Mouse (Mus musculus) CH12.LX (cell line): ENCODE data around the gene Sod3. TPM values are rescaled to one million over a fixed set of nuclear protein-coding genes. Genes with fewer than 3 reads are reported as not detected.

Experiments
- DNase-seq: peaks from one replicate; pipeline ENCODE4 v3.0.0-alpha.2; 2013; ENCODE audit errors: extremely low read depth
- H3K27ac ChIP-seq: 2 replicates; pipeline ENCODE4 v1.5.1; 2012; ENCODE audit warnings: low read depth, mild to moderate bottlenecking, control low read depth, moderate library complexity; ENCODE audit not compliant: insufficient read depth
- H3K27me3 ChIP-seq: replicated peaks from 2 replicates; pipeline ENCODE3; 2012; ENCODE audit warnings: inconsistent platforms
- H3K36me3 ChIP-seq, 2 experiments: replicated peaks in 1 of 2; 2 replicates each; pipeline versions ENCODE3 to v1.6.1; 2012; ENCODE audit warnings: inconsistent platforms in 1 of 2, low read length in 1 of 2, mild to moderate bottlenecking in 1 of 2, mixed read lengths in 1 of 2, moderate library complexity in 1 of 2; ENCODE audit not compliant: control insufficient read depth in 1 of 2, insufficient read depth in 1 of 2
- H3K4me1 ChIP-seq, 2 experiments: 2 replicates each; pipeline ENCODE4 v1.6.1; 2012; ENCODE audit warnings: inconsistent platforms in 1 of 2, moderate library complexity in 1 of 2; ENCODE audit not compliant: insufficient read depth in 2 of 2, control insufficient read depth in 1 of 2
- H3K4me2 ChIP-seq: 2 replicates; pipeline ENCODE4 v1.6.1; 2012; ENCODE audit warnings: low read depth, mild to moderate bottlenecking, control low read depth; ENCODE audit not compliant: poor library complexity, insufficient read depth, severe bottlenecking
- H3K4me3 ChIP-seq, 3 experiments: fragments of 150-350 bp in 1 of 3; sonication (generic) in 1 of 3; replicated peaks in 1 of 3; 2 replicates each; pipeline versions ENCODE3 to v1.5.1; 2011 to 2012; ENCODE audit warnings: low read depth in 2 of 3, low read length in 2 of 3, mild to moderate bottlenecking in 2 of 3, moderate library complexity in 2 of 3, control low read depth in 1 of 3, improper control_type of control experiment in 1 of 3, inconsistent platforms in 1 of 3, mixed read lengths in 1 of 3; ENCODE audit not compliant: poor library complexity in 1 of 3
- H3K79me2 ChIP-seq: replicated peaks from 2 replicates; pipeline ENCODE4 v1.6.1; 2012; ENCODE audit warnings: mild to moderate bottlenecking, moderate library complexity; ENCODE audit not compliant: control insufficient read depth, poor library complexity, insufficient read depth, severe bottlenecking; ENCODE audit errors: extremely low read depth
- H3K9ac ChIP-seq: 2 replicates; pipeline ENCODE4 v1.6.1; 2012; ENCODE audit warnings: low read depth, mild to moderate bottlenecking, control low read depth, moderate library complexity; ENCODE audit not compliant: insufficient read depth
- H3K9me3 ChIP-seq: replicated peaks from 2 replicates; pipeline ENCODE3; 2012; ENCODE audit warnings: low read length, inconsistent platforms, mixed read lengths
- BHLHE40 ChIP-seq: IDR thresholded peaks from 2 replicates; pipeline ENCODE4 v1.6.1; 2011; ENCODE audit warnings: mild to moderate bottlenecking, low read depth, low read length, improper control_type of control experiment
- CHD2 ChIP-seq: IDR thresholded peaks from 2 replicates; pipeline ENCODE4 v1.6.1; 2011; ENCODE audit warnings: low read length, improper control_type of control experiment
- CTCF ChIP-seq, 2 experiments: IDR thresholded peaks in 1 of 2; conservative IDR thresholded peaks in 1 of 2; 2 replicates each; pipeline ENCODE4 v1.5.1; 2011 to 2012; ENCODE audit warnings: low read depth in 2 of 2, low read length in 2 of 2, improper control_type of control experiment in 1 of 2, inconsistent platforms in 1 of 2, mild to moderate bottlenecking in 1 of 2, moderate library complexity in 1 of 2
- E2F4 ChIP-seq: IDR thresholded peaks from 2 replicates; pipeline ENCODE4 v1.6.1; 2011; ENCODE audit warnings: low read depth, low read length, improper control_type of control experiment; ENCODE audit not compliant: insufficient replicate concordance
- ELF1 ChIP-seq: IDR thresholded peaks from 2 replicates; pipeline ENCODE4 v1.6.1; 2014; ENCODE audit warnings: low read depth, mild to moderate bottlenecking, inconsistent platforms, low read length, improper control_type of control experiment
- EP300 ChIP-seq: IDR thresholded peaks from 2 replicates; pipeline ENCODE4 v1.6.1; 2011; ENCODE audit warnings: low read length, improper control_type of control experiment
- ETS1 ChIP-seq: conservative IDR thresholded peaks from 2 replicates; pipeline ENCODE4 v1.6.1; 2012; ENCODE audit warnings: low read depth, mild to moderate bottlenecking, inconsistent platforms, low read length, improper control_type of control experiment, moderate library complexity
- GABPA ChIP-seq: IDR thresholded peaks from 2 replicates; pipeline ENCODE4 v1.6.1; 2012; ENCODE audit warnings: low read depth, low read length, improper control_type of control experiment, inconsistent platforms; ENCODE audit not compliant: insufficient replicate concordance
- HCFC1 ChIP-seq: IDR thresholded peaks from 2 replicates; pipeline ENCODE4 v1.6.1; 2012; ENCODE audit warnings: low read depth, mild to moderate bottlenecking, inconsistent platforms, low read length, improper control_type of control experiment
- IRF4 ChIP-seq: IDR thresholded peaks from 2 replicates; pipeline ENCODE4 v1.6.1; 2014; ENCODE audit warnings: low read depth, mild to moderate bottlenecking, inconsistent platforms, low read length, improper control_type of control experiment
- JUN ChIP-seq: IDR thresholded peaks from 2 replicates; pipeline ENCODE4 v1.6.1; 2011; ENCODE audit warnings: low read depth, mild to moderate bottlenecking, low read length, improper control_type of control experiment, moderate library complexity; ENCODE audit not compliant: insufficient read depth
- JUND ChIP-seq: conservative IDR thresholded peaks from 2 replicates; pipeline ENCODE4 v1.6.1; 2011; ENCODE audit warnings: low read depth, low read length, improper control_type of control experiment
- KAT2A ChIP-seq: IDR thresholded peaks from 2 replicates; pipeline ENCODE4 v1.6.1; 2012; ENCODE audit warnings: low read length, improper control_type of control experiment, inconsistent platforms; ENCODE audit not compliant: insufficient replicate concordance
- MAFK ChIP-seq: IDR thresholded peaks from 2 replicates; pipeline ENCODE4 v1.6.1; 2011; ENCODE audit warnings: low read length, improper control_type of control experiment; ENCODE audit not compliant: insufficient replicate concordance
- MAZ ChIP-seq: IDR thresholded peaks from 2 replicates; pipeline ENCODE4 v1.6.1; 2012; ENCODE audit warnings: low read depth, mild to moderate bottlenecking, inconsistent platforms, low read length, improper control_type of control experiment, moderate library complexity
- MEF2A ChIP-seq: IDR thresholded peaks from 2 replicates; pipeline ENCODE4 v1.6.1; 2014; ENCODE audit warnings: low read depth, mild to moderate bottlenecking, inconsistent platforms, low read length, improper control_type of control experiment, borderline replicate concordance
- MXI1 ChIP-seq: IDR thresholded peaks from 2 replicates; pipeline ENCODE4 v1.6.1; 2011; ENCODE audit warnings: mild to moderate bottlenecking, low read depth, low read length, improper control_type of control experiment
- MYC ChIP-seq: IDR thresholded peaks from 2 replicates; pipeline ENCODE4 v1.6.1; 2011; ENCODE audit warnings: low read depth, mild to moderate bottlenecking, improper control_type of control experiment, low read length
- PAX5 ChIP-seq: IDR thresholded peaks from 2 replicates; pipeline ENCODE4 v1.6.1; 2012; ENCODE audit warnings: low read length, inconsistent platforms, mixed read lengths
- POLR2A ChIP-seq: IDR thresholded peaks from 2 replicates; pipeline ENCODE4 v1.6.1; 2011; ENCODE audit warnings: low read depth, mild to moderate bottlenecking, improper control_type of control experiment, low read length
- POLR2AphosphoS2 ChIP-seq: IDR thresholded peaks from 2 replicates; pipeline ENCODE4 v1.6.1; 2011; ENCODE audit warnings: low read depth, low read length, improper control_type of control experiment
- RAD21 ChIP-seq: IDR thresholded peaks from 2 replicates; pipeline ENCODE4 v1.6.1; 2011; ENCODE audit warnings: low read depth, mild to moderate bottlenecking, low read length, improper control_type of control experiment, moderate library complexity
- SIN3A ChIP-seq: IDR thresholded peaks from 2 replicates; pipeline ENCODE4 v1.6.1; 2012; ENCODE audit warnings: low read length, improper control_type of control experiment, inconsistent platforms
- TBP ChIP-seq: conservative IDR thresholded peaks from 2 replicates; pipeline ENCODE4 v1.6.1; 2011; ENCODE audit warnings: low read depth, low read length, improper control_type of control experiment
- TCF12 ChIP-seq: IDR thresholded peaks from 2 replicates; pipeline ENCODE4 v1.6.1; 2014; ENCODE audit warnings: low read depth, mild to moderate bottlenecking, inconsistent platforms, low read length, improper control_type of control experiment
- UBTF ChIP-seq: IDR thresholded peaks from 2 replicates; pipeline ENCODE4 v1.6.1; 2012; ENCODE audit warnings: low read depth, mild to moderate bottlenecking, inconsistent platforms, low read length, improper control_type of control experiment, moderate library complexity
- USF1 ChIP-seq: IDR thresholded peaks from 2 replicates; pipeline ENCODE4 v1.6.1; 2014; ENCODE audit warnings: low read depth, mild to moderate bottlenecking, inconsistent platforms, low read length, improper control_type of control experiment
- USF2 ChIP-seq: conservative IDR thresholded peaks from 2 replicates; pipeline ENCODE4 v1.6.1; 2011; ENCODE audit warnings: low read depth, low read length, improper control_type of control experiment
- ZC3H11A ChIP-seq: IDR thresholded peaks from 2 replicates; pipeline ENCODE4 v1.6.1; 2012; ENCODE audit warnings: low read depth, mild to moderate bottlenecking, inconsistent platforms, low read length, improper control_type of control experiment
- ZKSCAN1 ChIP-seq: IDR thresholded peaks from 2 replicates; pipeline ENCODE4 v1.6.1; 2012; ENCODE audit warnings: low read depth, inconsistent platforms, low read length, improper control_type of control experiment, borderline replicate concordance
- ZMIZ1 ChIP-seq: IDR thresholded peaks from 2 replicates; pipeline ENCODE4 v1.6.1; 2012; ENCODE audit warnings: low read depth, mild to moderate bottlenecking, inconsistent platforms, low read length, improper control_type of control experiment
- dilution Hi-C: fragments of 300-500 bp; cut with MboI; formaldehyde crosslinking; loops from 2 replicates; pipeline ENCODE4 v1.14.3; 2020; ENCODE audit warnings: low sequenced_read_pairs; ENCODE audit not compliant: extremely low pct_unique_long_range_greater_than_20kb, extremely low pct_ligation_motif_present
- in situ Hi-C: fragments of 300-500 bp; cut with MboI; formaldehyde crosslinking; loops from 3 replicates; pipeline ENCODE4 v1.14.3; 2019; ENCODE audit warnings: low sequenced_read_pairs, low pct_ligation_motif_present, low pct_unique_long_range_greater_than_20kb, mixed read lengths
- polyA plus RNA-seq: library from polyadenylated mRNA; unstranded; fragments of >175 nt; gene quantifications from 2 replicates; pipeline ENCODE4 v1.2.1, GENCODE M21; 2012; ENCODE audit warnings: low read depth; ENCODE audit not compliant: insufficient read length
- total RNA-seq, 2 experiments: library from RNA; depleted of rRNA; stranded (reverse); fragments of 300-350 nt in 1 of 2; fragments of >200 nt in 1 of 2; gene quantifications; 2 replicates each; pipeline ENCODE4 v1.2.3; 2012 to 2014

Gene Sod3
- total and polyA plus RNA-seq, 3 experiments, result not detected

GRCm38 (mm10) chr5:52357175-52357754 is 6.3 kb upstream of the Sod3 start:
- no peak for TF ChIP-seq MEF2A
- no peak for TF ChIP-seq USF1
- no peak for TF ChIP-seq TCF12
- TF ChIP-seq TBP, result no peak
- TF ChIP-seq ELF1, result no peak
- TF ChIP-seq MXI1, result no peak
- no peak for TF ChIP-seq MAFK
- TF ChIP-seq BHLHE40, result no peak
- TF ChIP-seq KAT2A, result no peak
- no peak for TF ChIP-seq CTCF (conservative IDR thresholded peaks at IDR 0.05 in 1 of 2, IDR thresholded peaks at IDR 0.05 in 1 of 2; ENCODE audit: low read depth in 2 of 2, low read length in 2 of 2)
- no peak for TF ChIP-seq CHD2
- TF ChIP-seq USF2, result no peak
- TF ChIP-seq ZMIZ1, result no peak
- TF ChIP-seq POLR2A, result no peak
- no peak for TF ChIP-seq HCFC1
- TF ChIP-seq ZC3H11A, result no peak
- no peak for TF ChIP-seq UBTF
- TF ChIP-seq JUND, result no peak
- no peak for TF ChIP-seq MYC
- TF ChIP-seq, all 38 proteins: peak for 0

GRCm38 (mm10) chr5:52358120-52358519 is 5.5 kb upstream of the Sod3 start:
- no peak overlapping the region for H3K4me2 ChIP-seq
- TF ChIP-seq ZMIZ1 (no peak), IRF4 (no peak), ZKSCAN1 (no peak), CHD2 (no peak), BHLHE40 (no peak), PAX5 (no peak), MAFK (no peak), POLR2A (no peak), JUN (no peak), MYC (no peak), GABPA (no peak), SIN3A (no peak), ETS1 (no peak), RAD21 (no peak), MAZ (no peak), POLR2AphosphoS2 (no peak), USF2 (no peak), EP300 (no peak), E2F4 (no peak), UBTF (no peak)

More at GRCm38 (mm10) chr5:52357175-52357754, 6.3 kb upstream of the Sod3 start:
- dilution Hi-C loops, result no loop called here
- H3K79me2 ChIP-seq, result no peaks in the 10 kb centered on the region
- H3K4me3 ChIP-seq, result no peak overlapping the region
- no peak for DNase-seq
- no peaks in the 10 kb centered on the region for H3K9me3 ChIP-seq
- no peaks in the 10 kb centered on the region for H3K36me3 ChIP-seq
- no peak overlapping the region for H3K9ac ChIP-seq
- no peaks in the 10 kb centered on the region for H3K27me3 ChIP-seq
- in situ Hi-C loops, result no loop called here
- no peak overlapping the region for H3K27ac ChIP-seq
- H3K4me1 ChIP-seq, result peaks cover 0 to 12% of the 10 kb centered on the region in 2 experiments; a peak in 2 of 4 replicates
- no peak overlapping the region for H3K4me2 ChIP-seq

More at GRCm38 (mm10) chr5:52358120-52358519, 5.5 kb upstream of the Sod3 start:
- peaks cover 0 to 12% of the 10 kb centered on the region in 2 experiments; a peak in 2 of 4 replicates for H3K4me1 ChIP-seq
- H3K27ac ChIP-seq, result no peak overlapping the region
- no peaks in the 10 kb centered on the region for H3K27me3 ChIP-seq
- no peak for DNase-seq
- in situ Hi-C loops (no loop called here), dilution Hi-C loops (no loop called here)
- no peaks in the 10 kb centered on the region for H3K79me2 ChIP-seq
- no peaks in the 10 kb centered on the region for H3K36me3 ChIP-seq
- H3K4me3 ChIP-seq, result no peak overlapping the region
- H3K9ac ChIP-seq, result no peak overlapping the region
- H3K9me3 ChIP-seq, result no peaks in the 10 kb centered on the region
